Mouse (Mus musculus): ENCODE data around the gene Fgf13. TPM values are rescaled to one million over a fixed set of nuclear protein-coding genes. Genes with fewer than 3 reads are reported as not detected.

Fgf13 gene
- 79.4 and 88.1 TPM in 2 replicates for polyA plus RNA-seq (2015; fragmentation: Nextera tagmentation; extraction: Ambion mirVana)

DNA sequence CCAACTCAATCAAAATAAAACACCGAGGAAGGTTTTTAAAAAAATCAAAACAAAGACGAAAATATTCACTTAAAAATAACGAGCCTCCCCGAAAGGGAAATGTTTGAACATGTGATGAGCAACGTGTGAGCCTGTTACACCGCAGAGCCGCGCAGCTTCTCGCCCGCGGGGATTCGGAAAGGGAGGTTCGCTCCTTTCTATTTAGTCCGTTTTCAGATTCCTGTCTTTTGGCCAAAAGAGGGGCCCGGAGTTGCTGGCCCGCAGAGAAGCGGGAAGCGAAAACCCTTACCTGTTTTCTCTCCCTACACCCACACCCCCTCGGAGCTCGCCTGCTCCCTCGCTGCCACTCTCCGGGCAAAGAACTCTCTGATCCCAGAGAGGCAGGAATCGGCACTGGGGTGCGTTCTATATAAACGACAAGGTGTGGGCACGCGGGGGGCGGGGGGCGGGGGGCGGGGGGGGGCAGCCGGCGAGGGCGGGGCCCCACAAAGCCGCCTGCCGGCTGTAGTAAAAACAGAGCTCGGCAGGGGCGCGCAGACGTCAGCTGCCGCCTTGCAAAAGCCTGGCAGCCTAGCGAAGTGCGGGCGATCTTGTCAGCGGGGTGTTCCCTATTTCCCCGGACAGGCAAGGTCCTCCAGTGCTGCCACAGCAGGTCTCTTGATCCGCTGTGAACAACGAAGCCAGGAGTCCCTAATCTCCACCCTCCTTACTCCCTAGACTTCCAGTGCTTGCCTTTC, at the start of gene Fgf13:
TSS of gene Fgf13 (minus strand) at position 377 of the 737 bp plus-strand sequence.
- no peaks in the 10 kb centered on the region for H3K9me3 ChIP-seq (replicated peaks; ENCODE audit: control insufficient read depth, low read length)
- 12% methylated on average over 39 of the region's 47 CpGs for WGBS
- H3K4me3 ChIP-seq (ENCODE audit: low read length), result peak within 1 kb of the TSS; percentile 64
- ATAC-seq (replicated peaks; ENCODE audit: extremely low read depth, insufficient read depth, low FRiP score), result peak; percentile 59
- no peaks in the 10 kb centered on the region for H3K36me3 ChIP-seq (ENCODE audit: control insufficient read depth, insufficient read depth)
- H3K27me3 ChIP-seq (ENCODE audit: control insufficient read depth, insufficient read depth, low read length), result no peaks in the 10 kb centered on the region
- H3K27ac ChIP-seq (ENCODE audit: low read length), result peak within 1 kb of the TSS; percentile 79
- peak within 1 kb of the TSS; percentile 75 for H3K4me2 ChIP-seq (ENCODE audit: low read depth, low read length)
- H3K9ac ChIP-seq (ENCODE audit: low read length), result peak within 1 kb of the TSS; percentile 80
- no peaks in the 10 kb centered on the region for H3K4me1 ChIP-seq (ENCODE audit: control insufficient read depth, insufficient read depth, low read length)

DNA sequence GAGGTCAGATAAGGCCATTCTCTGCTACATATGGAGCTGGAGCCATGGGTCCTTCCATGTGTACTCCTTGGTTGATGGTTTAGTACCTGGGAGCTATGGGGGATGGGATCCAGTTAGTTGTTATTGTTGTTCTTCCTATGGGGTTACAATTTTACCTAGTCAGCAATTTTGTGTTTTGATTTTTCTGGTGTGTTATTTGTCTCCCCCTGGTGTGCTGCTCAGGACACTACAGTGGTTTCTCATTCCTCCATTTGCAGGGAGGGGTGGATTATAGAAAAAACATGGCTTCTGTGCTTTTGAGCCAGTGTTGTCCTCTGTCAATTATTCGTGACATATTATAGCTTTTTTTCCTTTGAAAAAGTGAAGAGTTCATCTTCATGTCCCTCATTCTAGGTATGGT, 38.7 kb upstream of the Fgf13 start:
- Histone ChIP-seq H3K4me1 (ENCODE audit: control insufficient read depth, insufficient read depth, low read length) (no peaks in the 10 kb centered on the region), H3K4me3 (ENCODE audit: low read length) (no peak overlapping the region), H3K27me3 (ENCODE audit: control insufficient read depth, insufficient read depth, low read length) (no peaks in the 10 kb centered on the region), H3K27ac (ENCODE audit: low read length) (no peak overlapping the region), H3K4me2 (ENCODE audit: low read depth, low read length) (no peak overlapping the region), H3K9me3 (replicated peaks; ENCODE audit: control insufficient read depth, low read length) (no peaks in the 10 kb centered on the region), H3K36me3 (ENCODE audit: control insufficient read depth, insufficient read depth) (no peaks in the 10 kb centered on the region), H3K9ac (ENCODE audit: low read length) (no peak overlapping the region)
- 44% methylated on average over 1 of the region's 1 CpGs for WGBS
- no peak for ATAC-seq (replicated peaks; ENCODE audit: extremely low read depth, insufficient read depth, low FRiP score)

DNA sequence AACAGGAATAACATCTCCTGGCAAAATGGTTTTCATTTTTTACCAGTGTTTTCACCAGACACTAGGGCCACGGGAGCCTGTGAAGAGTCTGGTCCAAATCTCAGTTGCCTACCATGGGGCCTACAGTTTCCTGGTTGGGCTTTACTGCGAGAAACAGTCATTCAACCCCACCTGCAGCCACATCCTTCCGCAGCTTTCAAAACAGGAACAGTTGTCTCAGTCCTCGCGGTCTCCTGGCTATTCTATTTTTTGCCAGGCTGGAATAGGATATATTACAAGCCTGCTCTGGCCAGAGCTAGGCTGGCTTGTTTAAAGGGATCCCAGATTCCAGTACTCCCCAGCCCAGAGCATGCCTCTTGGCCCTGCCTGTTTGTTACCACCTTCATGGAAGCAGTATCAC, 21.2 kb upstream of the Fgf13 start:
- no peak overlapping the region for H3K9ac ChIP-seq (ENCODE audit: low read length)
- H3K27me3 ChIP-seq (ENCODE audit: control insufficient read depth, insufficient read depth, low read length), result no peaks in the 10 kb centered on the region
- peak overlapping the region; percentile 79 for H3K27ac ChIP-seq (ENCODE audit: low read length)
- no peaks in the 10 kb centered on the region for H3K9me3 ChIP-seq (replicated peaks; ENCODE audit: control insufficient read depth, low read length)
- H3K36me3 ChIP-seq (ENCODE audit: control insufficient read depth, insufficient read depth), result no peaks in the 10 kb centered on the region
- H3K4me1 ChIP-seq (ENCODE audit: control insufficient read depth, insufficient read depth, low read length), result no peaks in the 10 kb centered on the region
- H3K4me3 ChIP-seq (ENCODE audit: low read length), result no peak overlapping the region
- WGBS, result 18% methylated on average over 5 of the region's 5 CpGs
- ATAC-seq (replicated peaks; ENCODE audit: extremely low read depth, insufficient read depth, low FRiP score), result peak; percentile 28; the same call in 1 of the 2 replicates
- H3K4me2 ChIP-seq (ENCODE audit: low read depth, low read length), result peak overlapping the region; percentile 25; the same call in 1 of the 2 replicates

DNA sequence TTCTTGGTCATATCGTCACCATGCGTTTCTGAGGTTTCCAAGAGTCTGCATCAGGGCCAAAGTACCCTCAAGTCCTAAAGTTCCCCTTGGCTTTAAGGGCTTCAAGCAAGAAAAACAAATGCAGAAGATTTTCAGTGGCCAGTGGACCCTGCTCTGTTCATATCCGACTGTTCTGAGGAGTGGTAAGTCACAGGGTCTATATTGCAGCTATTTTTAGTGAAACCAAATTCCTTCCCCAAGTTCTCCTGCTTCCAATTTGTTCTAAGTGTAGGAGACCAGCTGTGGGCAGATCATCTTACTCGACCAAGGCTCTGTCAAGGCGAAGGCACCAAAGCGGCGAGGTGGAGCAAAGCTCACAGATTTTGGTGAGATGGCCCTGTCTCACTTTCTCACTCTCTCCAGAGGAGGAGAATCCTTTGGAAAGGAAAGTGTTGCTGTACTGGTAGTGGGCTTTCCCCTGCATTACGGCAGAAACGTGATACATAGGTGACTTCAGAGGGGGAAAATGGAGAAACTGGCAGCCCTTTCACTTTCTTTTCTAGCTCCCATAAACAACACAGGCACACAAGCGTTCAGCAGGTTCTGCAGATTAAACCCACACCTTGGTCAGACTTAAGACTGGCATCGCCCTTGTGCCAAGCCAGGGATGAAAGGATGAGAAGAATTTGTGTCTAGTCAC, 17.8 kb upstream of the Fgf13 start:
- Histone ChIP-seq H3K9ac (ENCODE audit: low read length) (peak overlapping the region; percentile 27), H3K27ac (ENCODE audit: low read length) (peak overlapping the region; percentile 53), H3K27me3 (ENCODE audit: control insufficient read depth, insufficient read depth, low read length) (no peaks in the 10 kb centered on the region), H3K4me2 (ENCODE audit: low read depth, low read length) (peak overlapping the region; percentile 53), H3K4me3 (ENCODE audit: low read length) (peak overlapping the region; percentile 44), H3K9me3 (replicated peaks; ENCODE audit: control insufficient read depth, low read length) (no peaks in the 10 kb centered on the region), H3K4me1 (ENCODE audit: control insufficient read depth, insufficient read depth, low read length) (no peaks in the 10 kb centered on the region), H3K36me3 (ENCODE audit: control insufficient read depth, insufficient read depth) (no peaks in the 10 kb centered on the region)
- 51% methylated on average over 11 of the region's 11 CpGs for WGBS
- no peak; the same call in 1 of the 2 replicates for ATAC-seq (replicated peaks; ENCODE audit: extremely low read depth, insufficient read depth, low FRiP score)

DNA sequence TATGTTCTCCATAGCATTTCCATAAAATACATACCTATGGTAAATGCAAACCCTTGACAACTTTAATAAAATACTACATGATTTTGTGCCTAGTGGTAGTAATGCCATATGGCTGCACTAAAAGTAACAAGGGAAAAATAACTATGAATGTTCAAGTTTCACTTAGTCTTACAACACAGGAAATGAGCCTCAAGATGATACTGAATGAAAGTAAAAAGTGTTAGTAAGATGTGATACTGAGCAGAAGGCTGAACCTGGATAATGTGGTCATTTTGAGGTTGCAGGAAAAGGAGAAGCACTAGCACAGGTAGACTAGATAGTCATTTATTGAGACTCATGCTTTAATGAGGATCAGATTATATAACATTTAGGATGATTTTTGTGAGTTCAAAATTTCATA, 16.2 kb upstream of the Fgf13 start:
- peak overlapping the region; percentile 35 for H3K4me3 ChIP-seq (ENCODE audit: low read length)
- no peaks in the 10 kb centered on the region for H3K9me3 ChIP-seq (replicated peaks; ENCODE audit: control insufficient read depth, low read length)
- ATAC-seq (replicated peaks; ENCODE audit: extremely low read depth, insufficient read depth, low FRiP score), result no peak

DNA sequence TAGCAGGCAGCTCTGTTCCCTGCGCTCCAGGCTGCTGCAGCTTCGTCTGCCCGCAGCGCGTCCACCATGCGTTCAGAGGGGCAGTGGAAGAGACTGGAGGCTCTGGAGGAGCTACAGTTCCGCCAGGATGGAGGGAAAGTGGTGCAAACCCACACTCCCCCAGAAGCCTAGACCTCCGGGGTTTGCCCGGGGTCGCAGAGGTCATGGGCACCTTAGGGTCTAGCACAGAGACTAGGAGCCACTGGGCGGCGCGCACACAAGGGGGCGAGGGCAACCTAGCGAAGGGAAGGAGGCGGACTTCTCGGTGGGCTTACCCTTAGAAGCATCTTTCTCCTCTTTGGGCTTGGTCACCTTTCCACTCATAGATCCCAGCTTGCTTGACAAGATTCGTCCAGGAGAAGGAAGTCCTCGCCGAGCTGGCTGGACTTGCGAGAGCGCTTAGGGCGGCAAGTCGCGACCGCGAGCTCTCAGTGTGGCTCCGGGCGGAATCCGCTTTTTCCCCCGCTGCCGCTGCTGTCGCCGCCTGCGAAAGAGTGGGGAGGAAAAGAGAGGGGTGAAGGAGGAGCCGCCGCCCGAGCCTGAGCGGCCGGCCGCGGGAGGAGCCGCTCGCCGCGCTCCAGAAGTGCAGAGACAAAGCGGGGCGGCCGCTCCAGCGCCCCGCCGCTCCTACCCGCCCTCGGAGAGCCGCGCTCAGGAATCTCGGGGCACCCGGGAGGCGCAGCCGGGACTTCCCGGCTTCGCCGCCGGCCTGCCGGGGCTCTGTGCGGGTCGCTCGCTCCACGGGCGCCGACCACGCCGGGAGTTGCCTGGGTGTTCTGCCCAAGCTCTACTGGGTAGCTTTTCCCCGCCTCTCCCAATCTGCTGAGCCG, 811 bp downstream of the Fgf13 start:
- Histone ChIP-seq H3K4me3 (ENCODE audit: low read length) (peak overlapping the region; percentile 64), H3K4me1 (ENCODE audit: control insufficient read depth, insufficient read depth, low read length) (no peaks in the 10 kb centered on the region), H3K36me3 (ENCODE audit: control insufficient read depth, insufficient read depth) (no peaks in the 10 kb centered on the region), H3K27ac (ENCODE audit: low read length) (peak overlapping the region; percentile 79), H3K9ac (ENCODE audit: low read length) (peak overlapping the region; percentile 80), H3K27me3 (ENCODE audit: control insufficient read depth, insufficient read depth, low read length) (no peaks in the 10 kb centered on the region), H3K9me3 (replicated peaks; ENCODE audit: control insufficient read depth, low read length) (no peaks in the 10 kb centered on the region), H3K4me2 (ENCODE audit: low read depth, low read length) (peak overlapping the region; percentile 75)
- WGBS, result 16% methylated on average over 62 of the region's 75 CpGs
- ATAC-seq (replicated peaks; ENCODE audit: extremely low read depth, insufficient read depth, low FRiP score), result peak; percentile 64

More for the DNA sequence above, 16.2 kb upstream of the Fgf13 start:
- no peak overlapping the region for H3K27ac ChIP-seq (ENCODE audit: low read length)
- no peaks in the 10 kb centered on the region for H3K36me3 ChIP-seq (ENCODE audit: control insufficient read depth, insufficient read depth)
- H3K27me3 ChIP-seq (ENCODE audit: control insufficient read depth, insufficient read depth, low read length), result no peaks in the 10 kb centered on the region
- no peak overlapping the region for H3K9ac ChIP-seq (ENCODE audit: low read length)
- H3K4me2 ChIP-seq (ENCODE audit: low read depth, low read length), result peak overlapping the region; percentile 44; the same call in 1 of the 2 replicates
- no peaks in the 10 kb centered on the region for H3K4me1 ChIP-seq (ENCODE audit: control insufficient read depth, insufficient read depth, low read length)

DNA sequence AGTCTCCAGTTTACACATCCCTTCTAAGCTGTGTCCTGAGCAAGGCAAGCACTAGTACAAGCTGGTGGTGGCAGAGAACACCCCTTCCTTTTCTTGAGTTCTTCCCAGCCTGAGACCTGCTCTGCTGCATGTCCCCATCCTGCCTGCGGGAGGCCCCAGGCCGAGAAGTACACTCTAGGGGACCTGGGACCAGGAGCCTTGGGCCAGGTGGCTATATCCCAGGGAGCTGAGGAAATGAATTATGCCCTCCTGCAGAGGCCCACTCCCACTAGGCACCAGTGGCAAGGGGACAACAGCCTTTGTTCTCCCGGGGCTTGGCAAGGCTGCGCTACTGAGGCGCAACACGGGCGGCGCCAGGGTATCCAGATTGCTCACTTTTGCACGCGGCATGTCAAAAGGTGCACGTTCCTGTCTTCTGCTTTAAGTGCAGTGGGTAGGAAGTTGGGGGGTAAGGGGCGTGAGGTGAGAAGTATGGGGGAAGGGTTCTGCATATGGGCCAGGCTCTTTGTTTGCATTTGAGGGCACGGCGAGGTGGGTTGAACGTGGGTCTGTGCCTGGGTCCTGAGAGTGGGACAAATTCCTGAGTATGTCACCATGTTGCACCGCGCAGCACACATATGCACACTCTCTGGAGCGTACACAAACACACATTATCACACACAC, 1.7 kb downstream of the Fgf13 start:
- H3K4me1 ChIP-seq (ENCODE audit: control insufficient read depth, insufficient read depth, low read length), result no peaks in the 10 kb centered on the region
- H3K27ac ChIP-seq (ENCODE audit: low read length), result no peak overlapping the region
- no peak; the same call in 1 of the 2 replicates for ATAC-seq (replicated peaks; ENCODE audit: extremely low read depth, insufficient read depth, low FRiP score)
- H3K36me3 ChIP-seq (ENCODE audit: control insufficient read depth, insufficient read depth), result no peaks in the 10 kb centered on the region
- peak overlapping the region; percentile 41; the same call in 1 of the 2 replicates for H3K9ac ChIP-seq (ENCODE audit: low read length)
- WGBS, result 18% methylated on average over 18 of the region's 18 CpGs
- no peaks in the 10 kb centered on the region for H3K9me3 ChIP-seq (replicated peaks; ENCODE audit: control insufficient read depth, low read length)
- peak overlapping the region; percentile 64 for H3K4me3 ChIP-seq (ENCODE audit: low read length)
- peak overlapping the region; percentile 75 for H3K4me2 ChIP-seq (ENCODE audit: low read depth, low read length)
- H3K27me3 ChIP-seq (ENCODE audit: control insufficient read depth, insufficient read depth, low read length), result no peaks in the 10 kb centered on the region

DNA sequence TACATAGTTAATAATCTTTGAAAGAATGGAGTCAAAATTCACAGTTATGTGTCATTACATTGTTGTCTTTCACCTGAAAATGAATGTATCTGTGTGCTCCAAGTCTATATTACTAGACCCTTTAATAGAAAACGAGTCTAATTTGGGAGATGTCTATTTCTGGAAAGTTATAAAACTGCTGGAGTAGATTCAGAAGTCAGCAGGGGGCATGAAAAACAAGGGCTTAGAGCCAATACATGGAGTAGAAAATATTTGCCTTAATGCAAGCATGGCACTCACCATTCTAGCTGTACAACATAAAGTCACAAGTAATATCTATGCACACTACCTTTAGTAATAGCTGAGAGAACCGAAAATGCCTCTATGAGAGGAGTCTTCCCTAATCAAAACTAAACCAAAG, 19.9 kb downstream of the Fgf13 start:
- Histone ChIP-seq H3K4me3 (ENCODE audit: low read length) (no peak overlapping the region), H3K9ac (ENCODE audit: low read length) (no peak overlapping the region), H3K4me2 (ENCODE audit: low read depth, low read length) (no peak overlapping the region), H3K9me3 (replicated peaks; ENCODE audit: control insufficient read depth, low read length) (no peaks in the 10 kb centered on the region), H3K27me3 (ENCODE audit: control insufficient read depth, insufficient read depth, low read length) (no peaks in the 10 kb centered on the region), H3K36me3 (ENCODE audit: control insufficient read depth, insufficient read depth) (no peaks in the 10 kb centered on the region), H3K27ac (ENCODE audit: low read length) (no peak overlapping the region), H3K4me1 (ENCODE audit: control insufficient read depth, insufficient read depth, low read length) (no peaks in the 10 kb centered on the region)
- 66% methylated on average over 2 of the region's 2 CpGs for WGBS
- ATAC-seq (replicated peaks; ENCODE audit: extremely low read depth, insufficient read depth, low FRiP score), result no peak
